Mouse (Mus musculus) brain, embryonic 14.5 days (tissue): ENCODE results near the gene Myh4.

ENCODE experiments used
- CTCF ChIP-seq: fragments of 200-500 bp; IDR thresholded peaks from 2 replicates; pipeline ENCODE4 v1.5.1; 2012; ENCODE audit warnings: inconsistent platforms, mild to moderate bottlenecking, moderate library complexity, borderline replicate concordance; ENCODE audit not compliant: insufficient read depth, insufficient read length; ENCODE audit errors: extremely low read depth
- POLR2A ChIP-seq: fragments of 200-500 bp; IDR thresholded peaks from 2 replicates; pipeline ENCODE4 v1.6.1; 2012; ENCODE audit warnings: mild to moderate bottlenecking, inconsistent platforms, borderline replicate concordance; ENCODE audit not compliant: poor library complexity, insufficient read depth, insufficient read length, severe bottlenecking; ENCODE audit errors: extremely low read depth

DNA sequence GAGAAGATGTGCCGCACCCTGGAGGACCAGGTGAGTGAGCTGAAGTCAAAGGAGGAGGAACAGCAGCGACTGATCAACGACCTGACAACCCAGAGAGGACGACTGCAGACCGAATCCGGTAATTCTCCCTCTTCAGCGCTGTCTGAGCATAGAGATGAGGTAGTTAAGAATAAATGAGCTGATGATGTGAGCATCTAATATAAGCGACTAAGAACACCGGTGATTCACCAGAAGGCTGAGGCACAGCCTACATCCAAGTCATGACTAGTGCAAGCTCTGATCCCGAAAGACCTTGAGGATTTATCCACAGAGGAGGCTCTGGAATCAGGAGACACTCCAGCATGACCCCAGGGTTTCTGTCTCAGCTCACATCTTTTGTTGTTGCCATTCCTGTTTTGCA is 47.5 kb upstream of the Myh4 start:
- TF ChIP-seq POLR2A, result no peak
- no peak for TF ChIP-seq CTCF
